Mouse (Mus musculus): ENCODE results near the gene Pgam5.

DNA sequence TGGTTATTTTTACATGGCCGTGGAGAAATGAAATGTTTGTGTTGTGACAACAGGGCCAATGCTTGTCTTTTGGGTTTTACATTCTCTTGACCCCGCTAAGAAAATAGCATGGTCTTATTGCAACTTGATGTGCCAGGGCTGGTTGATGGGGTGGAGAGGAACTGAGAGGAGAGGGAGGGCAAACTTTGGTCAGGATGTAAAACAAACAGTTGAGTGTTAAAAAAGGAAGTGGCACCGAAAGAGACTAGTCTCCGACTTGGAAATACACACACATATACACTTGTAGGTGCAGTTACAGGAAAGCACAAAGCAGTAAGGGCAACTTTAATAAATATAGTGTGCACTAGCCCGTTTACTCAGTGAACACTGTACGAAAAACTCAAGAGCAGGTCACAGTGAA lies 37.4 kb downstream of the Pgam5 start:
- TF ChIP-seq POLR2A (IDR thresholded peaks at IDR 0.05; ENCODE audit: insufficient read depth, low read depth, low read length): no peak
- no peak for TF ChIP-seq CTCF (IDR thresholded peaks at IDR 0.05; ENCODE audit: insufficient read depth, low read depth, low read length)
